Mouse (Mus musculus): ENCODE data around the gene Nup133. TPM values are rescaled to one million over a fixed set of nuclear protein-coding genes. Genes with fewer than 3 reads are reported as not detected.

Gene Nup133
- polyA plus RNA-seq, 1 experiment, result 11.7 TPM

DNA sequence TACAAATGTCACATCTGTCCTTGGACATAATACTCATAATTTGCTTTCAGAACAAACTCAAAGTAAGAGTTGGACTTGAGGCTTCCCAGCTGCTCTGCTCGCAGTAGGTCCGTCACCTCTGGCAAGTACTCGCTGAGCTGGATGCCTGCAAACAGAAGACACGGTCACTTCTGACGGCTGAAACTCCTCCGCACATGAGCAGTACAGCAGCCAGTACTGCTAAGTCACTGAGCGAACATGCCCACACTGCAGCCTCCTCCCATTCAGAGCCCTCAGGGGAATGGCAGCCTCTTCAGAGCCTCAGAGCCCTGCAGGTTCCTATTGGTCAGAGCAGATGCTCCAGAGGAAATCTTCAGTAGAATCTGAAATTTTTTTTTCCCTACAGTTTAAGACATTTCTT, 49.7 kb downstream of the Nup133 start:
- Histone ChIP-seq H3K36me3 (ENCODE audit: control insufficient read depth, insufficient read depth) (peaks cover 6% of the 10 kb centered on the region), H3K79me2 (ENCODE audit: control insufficient read depth, insufficient read depth) (no peaks in the 10 kb centered on the region), H3K4me2 (ENCODE audit: low read depth) (no peak overlapping the region), H3K4me3 (no peak overlapping the region), H3K27me3 (ENCODE audit: control insufficient read depth, insufficient read depth, insufficient read length) (no peaks in the 10 kb centered on the region), H3ac (ENCODE audit: control insufficient read depth, insufficient read length) (no peak overlapping the region)
- no peak for TF ChIP-seq POLR2A (IDR thresholded peaks at IDR 0.05; ENCODE audit: insufficient read length, low read depth)
- no peak for TF ChIP-seq SRF (IDR thresholded peaks at IDR 0.05; ENCODE audit: control insufficient read depth, insufficient read length, low read depth)

DNA sequence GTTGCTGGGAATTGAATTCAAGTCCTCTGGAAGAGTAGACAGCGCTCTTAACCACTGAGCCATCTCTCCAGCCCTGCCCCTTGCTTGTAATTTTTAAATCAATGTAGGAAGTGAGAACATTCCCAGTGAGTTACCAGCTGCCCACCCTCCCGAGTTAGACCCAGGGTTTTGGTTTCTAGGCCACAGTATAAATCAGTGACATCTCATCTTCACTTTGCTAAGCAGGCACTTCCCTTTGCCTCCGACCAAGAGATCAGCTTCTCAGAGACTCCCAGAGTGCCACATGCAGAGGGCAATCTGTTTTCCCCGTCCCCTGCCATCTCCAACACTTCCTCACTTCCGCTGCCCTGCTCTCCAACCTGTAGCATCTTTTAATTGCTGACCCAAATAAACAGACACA, 50.5 kb downstream of the Nup133 start:
- TF ChIP-seq E2F4 (IDR thresholded peaks at IDR 0.05; ENCODE audit: insufficient read depth) (no peak), MAX (IDR thresholded peaks at IDR 0.05; ENCODE audit: low read depth) (no peak), CEBPB (IDR thresholded peaks at IDR 0.05; ENCODE audit: insufficient read depth, poor library complexity, severe bottlenecking) (no peak), TCF12 (IDR thresholded peaks at IDR 0.05; ENCODE audit: insufficient read depth, poor library complexity, severe bottlenecking) (no peak)
- Histone ChIP-seq H3K27me3 (ENCODE audit: control insufficient read depth, insufficient read depth, insufficient read length) (no peaks in the 10 kb centered on the region), H3K4me3 (no peak overlapping the region), H3K79me2 (ENCODE audit: control insufficient read depth, insufficient read depth) (peaks cover 6% of the 10 kb centered on the region), H3ac (ENCODE audit: control insufficient read depth, insufficient read length) (no peak overlapping the region), H3K36me3 (ENCODE audit: control insufficient read depth, insufficient read depth) (no peaks in the 10 kb centered on the region), H3K4me2 (ENCODE audit: low read depth) (peak overlapping the region; percentile 8)

DNA sequence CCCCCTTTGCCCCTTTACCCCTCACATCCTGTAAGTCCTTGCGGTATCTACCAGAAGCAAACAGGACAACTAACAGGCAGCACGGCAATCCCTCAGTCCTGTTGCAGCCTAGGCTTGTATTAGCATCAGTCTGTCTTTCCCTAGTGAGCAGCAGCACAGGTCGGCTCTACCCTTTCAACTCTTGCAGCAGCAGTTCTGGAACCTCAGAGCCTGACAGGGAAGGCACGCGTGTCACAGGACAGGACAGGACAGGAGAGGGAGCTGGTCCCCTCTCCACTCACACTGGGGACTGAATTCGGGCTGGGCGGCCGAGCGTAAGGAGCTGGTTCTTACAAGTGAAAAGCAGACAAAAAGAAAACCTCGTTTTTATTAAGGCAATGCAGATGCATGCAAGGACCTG, 52.3 kb downstream of the Nup133 start:
- H3K4me2 ChIP-seq (ENCODE audit: low read depth), result peak overlapping the region; percentile 57
- H3K27me3 ChIP-seq (ENCODE audit: control insufficient read depth, insufficient read depth, insufficient read length), result no peaks in the 10 kb centered on the region
- no peak for TF ChIP-seq CEBPB (IDR thresholded peaks at IDR 0.05; ENCODE audit: insufficient read depth, poor library complexity, severe bottlenecking)
- no peak for TF ChIP-seq MAX (IDR thresholded peaks at IDR 0.05; ENCODE audit: low read depth)
- no peak for TF ChIP-seq POLR2A (IDR thresholded peaks at IDR 0.05; ENCODE audit: insufficient read length, low read depth)
- TF ChIP-seq MYOD1 (IDR thresholded peaks at IDR 0.05; ENCODE audit: control insufficient read depth in 1 of 3, insufficient read length in 2 of 3, low read depth in 2 of 3), result no peak
- no peak for TF ChIP-seq TCF12 (IDR thresholded peaks at IDR 0.05; ENCODE audit: insufficient read depth, poor library complexity, severe bottlenecking)
- H3K36me3 ChIP-seq (ENCODE audit: control insufficient read depth, insufficient read depth), result no peaks in the 10 kb centered on the region
- no peak overlapping the region for H3ac ChIP-seq (ENCODE audit: control insufficient read depth, insufficient read length)
- peak overlapping the region; percentile 13 for H3K4me3 ChIP-seq
- H3K79me2 ChIP-seq (ENCODE audit: control insufficient read depth, insufficient read depth), result peaks cover 6% of the 10 kb centered on the region

- peak overlapping the region; percentile 57 for H3K4me2 ChIP-seq (ENCODE audit: low read depth)
- H3K36me3 ChIP-seq (ENCODE audit: control insufficient read depth, insufficient read depth), result no peaks in the 10 kb centered on the region
- TF ChIP-seq MYOG (IDR thresholded peaks at IDR 0.05; ENCODE audit: control insufficient read depth in 1 of 3, insufficient read depth in 1 of 3, insufficient read length in 2 of 3, low read depth in 2 of 3) (no peak), POLR2AphosphoS2 (IDR thresholded peaks at IDR 0.05; ENCODE audit: insufficient read length, low read depth) (no peak), E2F4 (IDR thresholded peaks at IDR 0.05; ENCODE audit: insufficient read depth) (no peak), TCF12 (IDR thresholded peaks at IDR 0.05; ENCODE audit: insufficient read depth, poor library complexity, severe bottlenecking) (no peak), CEBPB (IDR thresholded peaks at IDR 0.05; ENCODE audit: insufficient read depth, poor library complexity, severe bottlenecking) (no peak), POLR2A (IDR thresholded peaks at IDR 0.05; ENCODE audit: insufficient read length, low read depth) (no peak), MYOD1 (IDR thresholded peaks at IDR 0.05; ENCODE audit: control insufficient read depth in 1 of 3, insufficient read length in 2 of 3, low read depth in 2 of 3) (no peak), REST (IDR thresholded peaks at IDR 0.05; ENCODE audit: insufficient read depth, insufficient read length) (no peak), TCF3 (IDR thresholded peaks at IDR 0.05; ENCODE audit: insufficient read length, low read depth) (no peak), MAX (IDR thresholded peaks at IDR 0.05; ENCODE audit: low read depth) (no peak), USF1 (IDR thresholded peaks at IDR 0.05; ENCODE audit: low read depth) (no peak), SRF (IDR thresholded peaks at IDR 0.05; ENCODE audit: control insufficient read depth, insufficient read length, low read depth) (no peak)
- no peaks in the 10 kb centered on the region for H3K27me3 ChIP-seq (ENCODE audit: control insufficient read depth, insufficient read depth, insufficient read length)
- no peak overlapping the region for H3ac ChIP-seq (ENCODE audit: control insufficient read depth, insufficient read length)
- H3K4me3 ChIP-seq, result peak overlapping the region; percentile 13
- H3K79me2 ChIP-seq (ENCODE audit: control insufficient read depth, insufficient read depth), result peaks cover 6% of the 10 kb centered on the region
Measured at GRCm38 (mm10) chr8:123896366-123896761, 52.7 kb downstream of the Nup133 start.

DNA sequence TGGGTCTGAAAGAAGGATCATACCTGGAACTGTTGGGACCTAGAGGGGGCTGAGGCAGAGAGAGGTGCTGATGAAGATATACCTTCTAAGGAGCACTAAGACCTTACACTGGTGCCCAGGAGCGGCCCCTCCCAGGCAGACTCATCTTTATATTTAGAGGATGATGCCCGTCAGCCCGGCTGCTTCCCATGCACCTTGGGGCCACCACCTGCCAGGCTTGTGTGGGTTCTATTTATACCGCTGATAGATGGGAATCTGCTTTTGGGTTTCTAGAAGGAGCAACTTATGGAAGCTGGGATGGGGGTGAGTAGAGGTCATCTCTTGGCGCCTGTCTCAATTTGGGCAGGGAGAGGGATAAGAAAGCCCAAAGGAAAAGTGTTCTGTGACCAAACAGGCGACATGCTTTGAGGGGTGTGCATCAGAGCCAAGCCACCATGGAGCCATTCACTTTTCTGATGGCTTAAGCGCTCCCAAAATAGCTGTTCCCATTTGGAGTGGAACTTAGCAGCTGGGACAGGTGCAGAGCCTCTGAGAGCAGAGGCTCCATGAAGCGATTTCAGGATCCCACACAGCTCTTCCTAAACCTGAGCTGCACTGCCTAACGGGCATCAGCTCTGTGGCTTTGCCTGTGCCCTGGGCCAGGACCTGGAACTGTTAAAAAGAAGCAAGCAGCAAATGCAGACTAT, 53.2 kb downstream of the Nup133 start:
- peak overlapping the region; percentile 67 for H3K4me3 ChIP-seq
- peaks cover 6% of the 10 kb centered on the region for H3K79me2 ChIP-seq (ENCODE audit: control insufficient read depth, insufficient read depth)
- H3K4me2 ChIP-seq (ENCODE audit: low read depth), result peak overlapping the region; percentile 65
- no peaks in the 10 kb centered on the region for H3K27me3 ChIP-seq (ENCODE audit: control insufficient read depth, insufficient read depth, insufficient read length)
- TF ChIP-seq TCF3 (IDR thresholded peaks at IDR 0.05; ENCODE audit: insufficient read length, low read depth) (peak; percentile 37), SRF (IDR thresholded peaks at IDR 0.05; ENCODE audit: control insufficient read depth, insufficient read length, low read depth) (no peak), POLR2AphosphoS2 (IDR thresholded peaks at IDR 0.05; ENCODE audit: insufficient read length, low read depth) (peak; percentile 24), REST (IDR thresholded peaks at IDR 0.05; ENCODE audit: insufficient read depth, insufficient read length) (no peak), POLR2A (IDR thresholded peaks at IDR 0.05; ENCODE audit: insufficient read length, low read depth) (peak; percentile 32), E2F4 (IDR thresholded peaks at IDR 0.05; ENCODE audit: insufficient read depth) (no peak), MAX (IDR thresholded peaks at IDR 0.05; ENCODE audit: low read depth) (no peak), MYOG (IDR thresholded peaks at IDR 0.05; ENCODE audit: control insufficient read depth in 1 of 3, insufficient read depth in 1 of 3, insufficient read length in 2 of 3, low read depth in 2 of 3) (peak; percentile 75 to 98 (median 85)), TCF12 (IDR thresholded peaks at IDR 0.05; ENCODE audit: insufficient read depth, poor library complexity, severe bottlenecking) (peak; percentile 96), MYOD1 (IDR thresholded peaks at IDR 0.05; ENCODE audit: control insufficient read depth in 1 of 3, insufficient read length in 2 of 3, low read depth in 2 of 3) (peak; percentile 89 to 91 (median 89))
- H3K36me3 ChIP-seq (ENCODE audit: control insufficient read depth, insufficient read depth), result no peaks in the 10 kb centered on the region
- H3ac ChIP-seq (ENCODE audit: control insufficient read depth, insufficient read length), result no peak overlapping the region
